Mouse (Mus musculus) lung, embryonic 15.5 days (tissue): ENCODE measurements around the gene Higd1a. TPM values are rescaled to one million over a fixed set of nuclear protein-coding genes. Genes with fewer than 3 reads are reported as not detected.

Source experiments
- ATAC-seq: fragments of 200-750 bp; cut with Nextera tagmentation; 2 replicates; pipeline ENCODE4 v1.8.0; 2017; ENCODE audit warnings: moderate number of reproducible peaks, borderline replicate concordance; ENCODE audit not compliant: low FRiP score, low TSS enrichment; ENCODE audit errors: extremely low read depth
- H3K27ac ChIP-seq: fragments of 300-500 bp; sonication (generic); 2 replicates; pipeline ENCODE4 v1.5.1; 2015; ENCODE audit warnings: moderate library complexity, mild to moderate bottlenecking, inconsistent platforms
- H3K27me3 ChIP-seq: fragments of 300-500 bp; sonication (generic); 2 replicates; pipeline ENCODE4 v1.6.1; 2015; ENCODE audit warnings: inconsistent platforms
- H3K36me3 ChIP-seq: fragments of 300-500 bp; sonication (generic); 2 replicates; pipeline ENCODE4 v1.6.1; 2015; ENCODE audit warnings: inconsistent platforms
- H3K4me1 ChIP-seq: fragments of 300-500 bp; sonication (generic); 2 replicates; pipeline ENCODE4 v1.6.1; 2015; ENCODE audit warnings: inconsistent platforms
- H3K4me2 ChIP-seq: fragments of 300-500 bp; sonication (generic); 2 replicates; pipeline ENCODE4 v1.6.1; 2015; ENCODE audit warnings: inconsistent platforms, mild to moderate bottlenecking, moderate library complexity
- H3K4me3 ChIP-seq: fragments of 300-500 bp; sonication (generic); 2 replicates; pipeline ENCODE4 v1.5.1; 2015; ENCODE audit warnings: mild to moderate bottlenecking, inconsistent platforms
- H3K9ac ChIP-seq: fragments of 300-500 bp; sonication (generic); 2 replicates; pipeline ENCODE4 v1.6.1; 2015; ENCODE audit warnings: inconsistent platforms
- H3K9me3 ChIP-seq: fragments of 300-500 bp; sonication (generic); 2 replicates; pipeline ENCODE4 v1.6.1; 2016; ENCODE audit warnings: inconsistent platforms
- WGBS: fragments of 180-500 bp; shearing (Covaris S2); methylation state at CpG from one replicate; pipeline ENCODE4 v1.1.7; 2015; 5-methylcytosine and 5-hydroxymethylcytosine counted together
- polyA plus RNA-seq: library from polyadenylated mRNA; unstranded; fragments of >200 nt; fragmentation: Nextera tagmentation; extraction: Ambion mirVana; gene quantifications from 2 replicates; pipeline ENCODE4 v1.2.1, GENCODE M21; 2015

The Higd1a gene
- polyA plus RNA-seq, 1 experiment from 2014 or later = 155 TPM

DNA sequence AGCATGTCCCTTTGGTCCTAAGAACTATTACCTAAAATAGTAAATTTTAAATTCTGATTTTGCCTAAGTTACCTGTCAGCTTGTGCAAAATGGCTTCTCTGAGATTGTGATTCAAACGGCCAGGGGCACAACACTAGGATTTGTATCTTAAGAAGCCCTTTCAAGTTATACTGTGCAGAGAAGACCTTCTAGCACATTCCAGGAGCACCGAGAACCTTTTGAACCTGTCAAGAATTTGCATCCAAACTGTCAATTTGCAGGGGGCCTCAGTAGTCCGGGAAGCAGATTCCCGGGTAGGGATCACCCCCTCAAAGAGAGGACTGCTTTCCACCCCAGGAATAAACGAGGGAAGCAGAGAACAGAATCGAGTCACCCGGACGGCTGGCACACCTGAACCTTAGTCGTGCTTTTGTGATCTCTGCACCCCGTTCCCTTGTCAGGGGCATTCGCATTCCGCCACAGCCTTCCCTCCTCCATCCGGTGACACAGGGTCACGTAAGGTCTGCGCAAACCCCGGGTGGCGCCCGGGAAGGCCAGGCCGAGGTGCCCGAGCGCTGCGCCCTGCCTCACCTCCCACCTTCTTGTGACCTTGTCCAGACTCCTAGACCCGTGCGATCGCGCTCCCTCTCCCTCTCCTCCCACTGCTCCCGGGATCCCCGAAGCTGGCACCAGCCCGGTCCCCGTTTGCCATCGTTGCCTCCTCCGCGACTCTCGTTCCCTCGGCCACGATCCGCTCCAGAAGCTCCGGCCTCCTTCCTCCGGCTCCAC lies 1.3 kb downstream of the Higd1a start:
- Histone ChIP-seq H3K9me3 (no peaks in the 10 kb centered on the region), H3K27me3 (no peaks in the 10 kb centered on the region), H3K9ac (peak overlapping the region; percentile 86), H3K4me3 (peak overlapping the region; percentile 93), H3K4me2 (peak overlapping the region; percentile 84), H3K36me3 (peaks cover 5% of the 10 kb centered on the region), H3K4me1 (0 out of 2 replicates have a peak, but pooled peaks cover 4% of the 10 kb centered on the region), H3K27ac (peak overlapping the region; percentile 98)
- 2% methylated on average over 39 of the region's 39 CpGs for WGBS
- ATAC-seq = no peak; the same call in 1 of the 2 replicates

DNA sequence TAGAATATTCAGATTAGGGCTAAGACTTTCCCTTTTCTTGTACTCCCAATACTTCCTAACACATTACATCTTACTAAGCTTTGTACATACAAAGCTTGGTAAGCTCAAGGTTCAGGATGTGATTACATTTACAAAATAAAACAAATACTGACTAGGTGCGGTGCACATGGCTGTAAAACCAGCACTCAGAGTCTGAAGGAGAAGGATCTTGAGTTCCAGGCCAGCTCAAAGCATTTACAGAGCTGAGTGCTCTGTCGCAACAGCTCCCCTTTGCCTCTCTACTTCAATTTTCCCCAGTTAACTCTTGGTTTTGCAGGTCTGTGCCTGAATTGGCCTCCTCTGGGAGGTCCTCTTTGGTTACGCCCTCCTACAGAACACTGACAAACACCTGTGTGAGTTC lies 3.9 kb downstream of the Higd1a start:
- peaks cover 23% of the 10 kb centered on the region for H3K36me3 ChIP-seq
- H3K4me1 ChIP-seq = 0 out of 2 replicates have a peak, but pooled peaks cover 4% of the 10 kb centered on the region
- H3K9me3 ChIP-seq = no peaks in the 10 kb centered on the region
- H3K9ac ChIP-seq = no peak overlapping the region
- no peak overlapping the region for H3K4me2 ChIP-seq
- H3K4me3 ChIP-seq = no peak overlapping the region
- no peaks in the 10 kb centered on the region for H3K27me3 ChIP-seq
- H3K27ac ChIP-seq = no peak overlapping the region; the same call in 1 of the 2 replicates
- WGBS = 85% methylated on average over 3 of the region's 3 CpGs
- ATAC-seq = no peak

- 61% methylated on average over 5 of the region's 5 CpGs for WGBS
- Histone ChIP-seq H3K4me2 (no peak overlapping the region), H3K27ac (no peak overlapping the region), H3K9me3 (no peaks in the 10 kb centered on the region), H3K4me3 (no peak overlapping the region), H3K36me3 (peaks cover 26% of the 10 kb centered on the region), H3K9ac (no peak overlapping the region), H3K4me1 (no peaks in the 10 kb centered on the region), H3K27me3 (no peaks in the 10 kb centered on the region)
- no peak for ATAC-seq
Measured at GRCm38 (mm10) chr9:121847842-121848241, 10.3 kb downstream of the Higd1a start.

DNA sequence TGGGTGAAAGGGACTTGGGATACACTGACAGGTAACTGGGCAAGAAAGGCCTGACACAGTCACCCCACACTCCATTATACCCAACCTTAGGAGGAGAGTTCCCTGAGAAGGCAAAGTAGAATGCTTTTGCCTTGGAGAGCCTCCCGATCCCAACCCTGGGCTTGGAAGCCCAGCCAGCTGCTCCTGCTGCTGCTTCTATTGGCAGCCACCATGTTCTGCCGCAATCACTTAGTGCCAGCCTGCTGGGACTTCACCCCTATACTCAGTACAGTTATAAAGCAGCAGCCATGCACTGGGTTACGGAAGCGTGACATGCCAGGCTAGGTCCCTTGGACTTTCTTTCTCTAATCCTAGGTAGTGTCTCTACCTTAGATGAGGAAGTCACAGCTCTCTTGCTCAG lies 11.0 kb downstream of the Higd1a start:
- H3K9ac ChIP-seq = no peak overlapping the region
- WGBS = 94% methylated on average over 4 of the region's 4 CpGs

GRCm38 (mm10) chr9:121846526-121847118 lies 11.5 kb downstream of the Higd1a start:
- no peaks in the 10 kb centered on the region for H3K27me3 ChIP-seq
- no peak overlapping the region for H3K4me2 ChIP-seq
- no peak overlapping the region for H3K9ac ChIP-seq
- H3K4me3 ChIP-seq = no peak overlapping the region
- H3K4me1 ChIP-seq = no peaks in the 10 kb centered on the region
- H3K27ac ChIP-seq = no peak overlapping the region
- 27% methylated on average over 10 of the region's 10 CpGs for WGBS
- H3K9me3 ChIP-seq = no peaks in the 10 kb centered on the region
- peak; percentile 42; the same call in 1 of the 2 replicates for ATAC-seq
- peaks cover 19% of the 10 kb centered on the region for H3K36me3 ChIP-seq

More for the DNA sequence above, 11.0 kb downstream of the Higd1a start:
- no peaks in the 10 kb centered on the region for H3K4me1 ChIP-seq
- peaks cover 24% of the 10 kb centered on the region for H3K36me3 ChIP-seq
- ATAC-seq = no peak
- no peak overlapping the region for H3K27ac ChIP-seq
- H3K4me3 ChIP-seq = no peak overlapping the region
- H3K4me2 ChIP-seq = no peak overlapping the region
- no peaks in the 10 kb centered on the region for H3K27me3 ChIP-seq
- H3K9me3 ChIP-seq = no peaks in the 10 kb centered on the region

- Histone ChIP-seq H3K4me3 (no peak overlapping the region), H3K27ac (no peak overlapping the region), H3K4me2 (no peak overlapping the region), H3K4me1 (peaks cover 3% of the 10 kb centered on the region; the same call in 1 of the 2 replicates), H3K27me3 (no peaks in the 10 kb centered on the region), H3K9me3 (no peaks in the 10 kb centered on the region), H3K36me3 (no peaks in the 10 kb centered on the region), H3K9ac (no peak overlapping the region)
- ATAC-seq = no peak
- WGBS = 81% methylated on average over 2 of the region's 2 CpGs
Measured at GRCm38 (mm10) chr9:121842914-121843313, 15.2 kb downstream of the Higd1a start.

GRCm38 (mm10) chr9:121839622-121839965 lies 18.6 kb downstream of the Higd1a start:
- H3K36me3 ChIP-seq = no peaks in the 10 kb centered on the region
- WGBS = 39% methylated on average over 7 of the region's 7 CpGs
- no peak overlapping the region for H3K27ac ChIP-seq
- H3K9ac ChIP-seq = peak overlapping the region; percentile 25; the same call in 1 of the 2 replicates
- peak overlapping the region; percentile 49 for H3K4me3 ChIP-seq
- no peaks in the 10 kb centered on the region for H3K9me3 ChIP-seq
- peaks cover 3% of the 10 kb centered on the region; the same call in 1 of the 2 replicates for H3K4me1 ChIP-seq
- peak; percentile 41; the same call in 1 of the 2 replicates for ATAC-seq
- peak overlapping the region; percentile 87 for H3K4me2 ChIP-seq
- H3K27me3 ChIP-seq = no peaks in the 10 kb centered on the region

GRCm38 (mm10) chr9:121838829-121839621 lies 19.1 kb downstream of the Higd1a start, which contains the start of gene Ccdc13:
Gene Ccdc13, minus strand, starts transcription at chr9:121839461.
- Histone ChIP-seq H3K4me2 (peak within 1 kb of the TSS; percentile 87), H3K9ac (peak within 1 kb of the TSS; percentile 25; the same call in 1 of the 2 replicates), H3K4me3 (peak within 1 kb of the TSS; percentile 49), H3K36me3 (no peaks in the 10 kb centered on the region), H3K27ac (no peak within 1 kb of the TSS), H3K9me3 (no peaks in the 10 kb centered on the region), H3K4me1 (peaks cover 3% of the 10 kb centered on the region; the same call in 1 of the 2 replicates), H3K27me3 (no peaks in the 10 kb centered on the region)
- 3% methylated on average over 61 of the region's 61 CpGs for WGBS
- ATAC-seq = peak; percentile 93; the same call in 1 of the 2 replicates

DNA sequence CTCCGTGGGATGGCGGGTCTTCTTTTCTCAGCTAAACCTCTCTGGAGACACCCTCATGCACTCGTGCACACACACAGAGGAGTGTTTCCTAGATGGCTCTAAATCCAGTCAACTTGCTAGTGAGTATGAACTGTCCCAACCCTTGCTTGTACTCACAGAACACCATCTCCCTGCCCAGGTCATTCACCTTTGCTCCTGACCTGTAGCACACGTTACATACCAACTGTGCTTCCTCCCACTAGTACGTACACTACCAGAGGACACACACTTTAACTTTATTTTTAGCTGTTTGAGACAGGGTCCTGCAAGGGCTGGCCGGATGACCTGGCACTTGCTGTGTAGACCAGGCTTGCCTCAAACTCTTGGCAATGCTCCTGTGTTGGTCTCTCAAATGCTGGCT lies 20.2 kb downstream of the Higd1a start:
- ATAC-seq = no peak

DNA sequence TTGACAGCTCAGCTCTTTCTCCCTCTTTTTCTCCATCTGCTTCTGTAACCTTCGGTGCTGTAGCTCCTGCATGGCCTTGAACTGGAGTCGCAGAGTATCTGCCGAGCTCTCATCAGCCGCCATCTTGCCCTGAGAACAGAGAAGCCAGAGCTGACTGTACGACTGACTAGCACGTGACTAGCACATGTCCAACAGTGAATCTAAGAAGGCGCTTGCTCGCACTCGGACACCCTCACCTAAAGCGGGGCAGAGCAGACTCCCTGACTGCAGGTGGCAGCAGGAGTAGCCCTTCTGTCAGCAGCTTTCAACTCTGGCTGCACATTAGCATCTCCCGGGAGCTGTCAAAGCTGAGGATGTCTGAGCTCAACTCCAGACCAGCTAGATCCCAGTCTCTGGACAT lies 24.3 kb downstream of the Higd1a start:
- H3K4me3 ChIP-seq = no peak overlapping the region
- no peak overlapping the region for H3K4me2 ChIP-seq
- H3K36me3 ChIP-seq = no peaks in the 10 kb centered on the region
- ATAC-seq = no peak
- H3K27ac ChIP-seq = no peak overlapping the region
- 72% methylated on average over 11 of the region's 11 CpGs for WGBS
- H3K9ac ChIP-seq = no peak overlapping the region
- no peaks in the 10 kb centered on the region for H3K4me1 ChIP-seq
- H3K27me3 ChIP-seq = no peaks in the 10 kb centered on the region
- no peaks in the 10 kb centered on the region for H3K9me3 ChIP-seq

More for the DNA sequence above, 20.2 kb downstream of the Higd1a start:
- no peak overlapping the region for H3K4me3 ChIP-seq
- H3K27me3 ChIP-seq = no peaks in the 10 kb centered on the region
- no peaks in the 10 kb centered on the region for H3K9me3 ChIP-seq
- WGBS = 89% methylated on average over 6 of the region's 6 CpGs
- H3K36me3 ChIP-seq = no peaks in the 10 kb centered on the region
- no peak overlapping the region for H3K4me2 ChIP-seq
- no peak overlapping the region for H3K27ac ChIP-seq
- no peak overlapping the region for H3K9ac ChIP-seq
- peaks cover 3% of the 10 kb centered on the region; the same call in 1 of the 2 replicates for H3K4me1 ChIP-seq

GRCm38 (mm10) chr9:121830956-121831293 lies 27.2 kb downstream of the Higd1a start:
- WGBS = 23% methylated on average over 6 of the region's 6 CpGs

More at GRCm38 (mm10) chr9:121830956-121831293, 27.2 kb downstream of the Higd1a start:
- Histone ChIP-seq H3K9ac (no peak overlapping the region), H3K4me3 (no peak overlapping the region), H3K27ac (no peak overlapping the region), H3K36me3 (no peaks in the 10 kb centered on the region), H3K4me1 (no peaks in the 10 kb centered on the region), H3K27me3 (no peaks in the 10 kb centered on the region), H3K4me2 (no peak overlapping the region), H3K9me3 (no peaks in the 10 kb centered on the region)
- no peak for ATAC-seq
